Mouse (Mus musculus): Measurements from ENCODE around the gene Adam8. TPM values are rescaled to one million over a fixed set of nuclear protein-coding genes. Genes with fewer than 3 reads are reported as not detected.

Gene Adam8
- total and polyA plus RNA-seq, 2 experiments from 2014 or later, result 0.47 to 2.6 TPM

- Histone ChIP-seq H3K4me3 (ENCODE audit: low read depth, low read length) (no peak overlapping the region), H3K4me1 (ENCODE audit: insufficient read depth) (no peaks in the 10 kb centered on the region), H3K9ac (no peak overlapping the region), H3K36me3 (ENCODE audit: insufficient read depth) (no peaks in the 10 kb centered on the region), H3K9me3 (ENCODE audit: low read length) (no peaks in the 10 kb centered on the region), H3K27me3 (ENCODE audit: insufficient read depth, low read length) (no peaks in the 10 kb centered on the region), H3K27ac (ENCODE audit: low read depth, low read length) (no peak overlapping the region), H3K4me2 (ENCODE audit: low read depth) (no peak overlapping the region)
- TF ChIP-seq CTCF (IDR thresholded peaks at IDR 0.05; ENCODE audit: low read depth), result no peak
- DNase-seq (no peak), ATAC-seq (no peak)
- 70% methylated on average over 11 of the region's 11 CpGs for WGBS
These were observed 34.9 kb downstream of the Adam8 start for GRCm38 (mm10) chr7:139957437-139957836.

GRCm38 (mm10) chr7:139956658-139957057, 35.7 kb downstream of the Adam8 start:
- Histone ChIP-seq H3K27ac (ENCODE audit: low read depth, low read length) (no peak overlapping the region), H3K4me3 (ENCODE audit: low read depth, low read length) (no peak overlapping the region), H3K9ac (no peak overlapping the region), H3K4me1 (ENCODE audit: insufficient read depth) (no peaks in the 10 kb centered on the region), H3K36me3 (ENCODE audit: insufficient read depth) (no peaks in the 10 kb centered on the region), H3K27me3 (ENCODE audit: insufficient read depth, low read length) (no peaks in the 10 kb centered on the region), H3K4me2 (ENCODE audit: low read depth) (no peak overlapping the region), H3K9me3 (ENCODE audit: low read length) (no peaks in the 10 kb centered on the region)
- TF ChIP-seq CTCF (IDR thresholded peaks at IDR 0.05; ENCODE audit: low read depth), result no peak
- DNase-seq (no peak), ATAC-seq (no peak)
- 80% methylated on average over 3 of the region's 3 CpGs for WGBS

GRCm38 (mm10) chr7:139955505-139955904, 36.9 kb downstream of the Adam8 start:
- Histone ChIP-seq H3K4me3 (ENCODE audit: low read depth, low read length) (no peak overlapping the region), H3K4me2 (ENCODE audit: low read depth) (no peak overlapping the region), H3K9me3 (ENCODE audit: low read length) (no peaks in the 10 kb centered on the region), H3K4me1 (ENCODE audit: insufficient read depth) (no peaks in the 10 kb centered on the region), H3K9ac (no peak overlapping the region), H3K27me3 (ENCODE audit: insufficient read depth, low read length) (peaks cover 5% of the 10 kb centered on the region; the same call in 1 of the 2 replicates), H3K36me3 (ENCODE audit: insufficient read depth) (no peaks in the 10 kb centered on the region), H3K27ac (ENCODE audit: low read depth, low read length) (no peak overlapping the region)
- no peak for DNase-seq
- 83% methylated on average over 4 of the region's 4 CpGs for WGBS
- no peak for ATAC-seq
- no peak for TF ChIP-seq CTCF (IDR thresholded peaks at IDR 0.05; ENCODE audit: low read depth)

- H3K9ac ChIP-seq, result no peak overlapping the region
- H3K9me3 ChIP-seq (ENCODE audit: low read length), result no peaks in the 10 kb centered on the region
- no peak for DNase-seq
- TF ChIP-seq CTCF (IDR thresholded peaks at IDR 0.05; ENCODE audit: low read depth), result no peak
- no peak overlapping the region for H3K27ac ChIP-seq (ENCODE audit: low read depth, low read length)
- H3K36me3 ChIP-seq (ENCODE audit: insufficient read depth), result no peaks in the 10 kb centered on the region
- no peak for ATAC-seq
- 57% methylated on average over 6 of the region's 6 CpGs for WGBS
- peaks cover 24% of the 10 kb centered on the region; the same call in 1 of the 2 replicates for H3K27me3 ChIP-seq (ENCODE audit: insufficient read depth, low read length)
- no peak overlapping the region for H3K4me3 ChIP-seq (ENCODE audit: low read depth, low read length)
- no peaks in the 10 kb centered on the region for H3K4me1 ChIP-seq (ENCODE audit: insufficient read depth)
- no peak overlapping the region for H3K4me2 ChIP-seq (ENCODE audit: low read depth)
These were observed 40.2 kb downstream of the Adam8 start for GRCm38 (mm10) chr7:139951991-139952633.

- no peak for TF ChIP-seq CTCF (IDR thresholded peaks at IDR 0.05; ENCODE audit: low read depth)
- H3K9ac ChIP-seq, result 0 out of 2 replicates have a peak overlapping the region, but pooled peaks have one; percentile 14
- no peaks in the 10 kb centered on the region for H3K9me3 ChIP-seq (ENCODE audit: low read length)
- 10% methylated on average over 16 of the region's 16 CpGs for WGBS
- no peaks in the 10 kb centered on the region for H3K4me1 ChIP-seq (ENCODE audit: insufficient read depth)
- ATAC-seq (no peak), DNase-seq (no peak)
- peak overlapping the region; percentile 34 for H3K4me3 ChIP-seq (ENCODE audit: low read depth, low read length)
- peaks cover 33% of the 10 kb centered on the region for H3K27me3 ChIP-seq (ENCODE audit: insufficient read depth, low read length)
- no peaks in the 10 kb centered on the region for H3K36me3 ChIP-seq (ENCODE audit: insufficient read depth)
- H3K27ac ChIP-seq (ENCODE audit: low read depth, low read length), result no peak overlapping the region
- H3K4me2 ChIP-seq (ENCODE audit: low read depth), result peak overlapping the region; percentile 73
These were observed 41.3 kb downstream of the Adam8 start for GRCm38 (mm10) chr7:139951079-139951478.

- Histone ChIP-seq H3K27me3 (ENCODE audit: insufficient read depth, low read length) (peaks cover 40% of the 10 kb centered on the region), H3K36me3 (ENCODE audit: insufficient read depth) (no peaks in the 10 kb centered on the region), H3K4me1 (ENCODE audit: insufficient read depth) (no peaks in the 10 kb centered on the region), H3K9ac (0 out of 2 replicates have a peak overlapping the region, but pooled peaks have one; percentile 14), H3K27ac (ENCODE audit: low read depth, low read length) (no peak overlapping the region), H3K4me3 (ENCODE audit: low read depth, low read length) (peak overlapping the region; percentile 34), H3K4me2 (ENCODE audit: low read depth) (peak overlapping the region; percentile 73), H3K9me3 (ENCODE audit: low read length) (no peaks in the 10 kb centered on the region)
- peak; percentile 56 for ATAC-seq
- DNase-seq, result no peak
- 1% methylated on average over 33 of the region's 33 CpGs for WGBS
- TF ChIP-seq CTCF (IDR thresholded peaks at IDR 0.05; ENCODE audit: low read depth), result no peak
These were observed 41.9 kb downstream of the Adam8 start for GRCm38 (mm10) chr7:139950283-139950971.

- H3K27ac ChIP-seq (ENCODE audit: low read depth, low read length), result no peak overlapping the region
- H3K9ac ChIP-seq, result no peak overlapping the region
These were observed 42.5 kb downstream of the Adam8 start for GRCm38 (mm10) chr7:139949893-139950282.

More at GRCm38 (mm10) chr7:139949893-139950282, 42.5 kb downstream of the Adam8 start:
- Histone ChIP-seq H3K27me3 (ENCODE audit: insufficient read depth, low read length) (peaks cover 45% of the 10 kb centered on the region), H3K4me3 (ENCODE audit: low read depth, low read length) (peak overlapping the region; percentile 34), H3K4me1 (ENCODE audit: insufficient read depth) (no peaks in the 10 kb centered on the region), H3K4me2 (ENCODE audit: low read depth) (peak overlapping the region; percentile 73), H3K9me3 (ENCODE audit: low read length) (no peaks in the 10 kb centered on the region), H3K36me3 (ENCODE audit: insufficient read depth) (no peaks in the 10 kb centered on the region)
- peak; percentile 81 for ATAC-seq
- peak; percentile 21 for DNase-seq
- 3% methylated on average over 15 of the region's 15 CpGs for WGBS
- peak; percentile 58 for TF ChIP-seq CTCF (IDR thresholded peaks at IDR 0.05; ENCODE audit: low read depth)

Data from forebrain, postnatal 0 days (tissue).